Mouse (Mus musculus) regulatory T cell (primary cell): ENCODE data around the gene Olfr155.

Experiments used
- in situ Hi-C: fragments of 300-600 bp; cut with MboI, MseI; formaldehyde crosslinking; loops from one replicate; pipeline ENCODE4 v1.15.1; 2025; ENCODE audit warnings: high pct_unique_total_duplicates

Olfr155 gene

GRCm38 (mm10) chr4:43851265-43851664 is at the start of gene Olfr155:
Olfr155 (plus strand) TSS chr4:43851565.
- in situ Hi-C loops: loop anchor here (10.0 kb wide), 2 partner anchors 86 to 116 kb away; partner anchors contain the start of gene Spaar

GRCm38 (mm10) chr4:43822896-43823550 is 28.3 kb upstream of the Olfr155 start:
- in situ Hi-C loops: no loop called here

GRCm38 (mm10) chr4:43823845-43824337 is 27.5 kb upstream of the Olfr155 start, which contains the start of gene Olfr156:
Olfr156 (minus strand) TSS chr4:43823895.
- in situ Hi-C loops: no loop called here

GRCm38 (mm10) chr4:43828806-43829205 is 22.6 kb upstream of the Olfr155 start:
- in situ Hi-C loops: no loop called here

GRCm38 (mm10) chr4:43832031-43832430 is 19.3 kb upstream of the Olfr155 start:
- in situ Hi-C loops: no loop called here

GRCm38 (mm10) chr4:43833752-43834151 is 17.6 kb upstream of the Olfr155 start:
- in situ Hi-C loops: no loop called here

- in situ Hi-C loops: no loop called here
Measured at GRCm38 (mm10) chr4:43834749-43835148, 16.6 kb upstream of the Olfr155 start.

- in situ Hi-C loops: no loop called here
Measured at GRCm38 (mm10) chr4:43838326-43838725, 13.0 kb upstream of the Olfr155 start.

GRCm38 (mm10) chr4:43840101-43840500 is 11.3 kb upstream of the Olfr155 start, which contains the start of gene Olfr157:
Olfr157 (minus strand) TSS chr4:43840201.
- in situ Hi-C loops: no loop called here

GRCm38 (mm10) chr4:43854101-43854500 is 2.7 kb downstream of the Olfr155 start:
- in situ Hi-C loops: loop anchor here (10.0 kb wide), 2 partner anchors 89 to 119 kb away; partner anchors contain the start of gene Spaar

- in situ Hi-C loops: loop anchor here (5.0 to 10.0 kb wide), 3 partner anchors 78 to 125 kb away; partner anchors contain the start of gene Spaar
Measured at GRCm38 (mm10) chr4:43859886-43860285, 8.5 kb downstream of the Olfr155 start.

- in situ Hi-C loops: no loop called here
Measured at GRCm38 (mm10) chr4:43860744-43861519, 9.6 kb downstream of the Olfr155 start.

GRCm38 (mm10) chr4:43863298-43863697 is 11.9 kb downstream of the Olfr155 start:
- in situ Hi-C loops: no loop called here

- in situ Hi-C loops: no loop called here
Measured at GRCm38 (mm10) chr4:43869821-43870220, 18.5 kb downstream of the Olfr155 start.

- in situ Hi-C loops: no loop called here
Measured at GRCm38 (mm10) chr4:43874501-43874900, 23.1 kb downstream of the Olfr155 start.

- in situ Hi-C loops: no loop called here
Measured at GRCm38 (mm10) chr4:43875160-43875918, 24.0 kb downstream of the Olfr155 start, which contains the start of gene Reck. Reck (plus strand) TSS chr4:43875530.

- in situ Hi-C loops: no loop called here
Measured at GRCm38 (mm10) chr4:43875919-43876411, 24.6 kb downstream of the Olfr155 start.

- in situ Hi-C loops: no loop called here
Measured at GRCm38 (mm10) chr4:43877230-43877629, 25.9 kb downstream of the Olfr155 start.

GRCm38 (mm10) chr4:43878121-43878776 is 26.9 kb downstream of the Olfr155 start:
- in situ Hi-C loops: no loop called here

GRCm38 (mm10) chr4:43879566-43879965 is 28.2 kb downstream of the Olfr155 start:
- in situ Hi-C loops: no loop called here

- in situ Hi-C loops: no loop called here
Measured at GRCm38 (mm10) chr4:43884196-43884595, 32.8 kb downstream of the Olfr155 start.
